Mouse (Mus musculus) forebrain, postnatal 0 days (tissue): ENCODE measurements around the gene Sel1l. TPM values are rescaled to one million over a fixed set of nuclear protein-coding genes. Genes with fewer than 3 reads are reported as not detected.

Experiments used
- ATAC-seq: fragments of 200-750 bp; cut with Nextera tagmentation; 2 replicates; pipeline ENCODE4 v1.8.0; 2017; ENCODE audit warnings: mild to moderate bottlenecking, moderate library complexity
- DNase-seq: peaks from one replicate; pipeline ENCODE4 v3.0.0-alpha.2; 2015
- H3K27ac ChIP-seq: fragments of 300-500 bp; sonication (generic); 2 replicates; pipeline ENCODE4 v1.5.1; 2014; ENCODE audit warnings: low read depth, mild to moderate bottlenecking, antibody characterized with exemption, low read length, moderate library complexity, mixed read lengths
- H3K27me3 ChIP-seq: fragments of 300-500 bp; sonication (generic); 2 replicates; pipeline ENCODE4 v1.6.1; 2014; ENCODE audit warnings: mild to moderate bottlenecking, low read length, mixed read lengths; ENCODE audit not compliant: insufficient read depth
- H3K36me3 ChIP-seq: fragments of 300-500 bp; sonication (generic); 2 replicates; pipeline ENCODE4 v1.6.1; 2014; ENCODE audit warnings: mild to moderate bottlenecking, moderate library complexity; ENCODE audit not compliant: insufficient read depth
- H3K4me1 ChIP-seq: fragments of 300-500 bp; sonication (generic); 2 replicates; pipeline ENCODE4 v1.6.1; 2014; ENCODE audit warnings: antibody characterized with exemption; ENCODE audit not compliant: insufficient read depth
- H3K4me2 ChIP-seq: fragments of 300-500 bp; sonication (generic); 2 replicates; pipeline ENCODE4 v1.6.1; 2014; ENCODE audit warnings: low read depth, mild to moderate bottlenecking, moderate library complexity
- H3K4me3 ChIP-seq: fragments of 300-500 bp; sonication (generic); 2 replicates; pipeline ENCODE4 v1.5.1; 2014; ENCODE audit warnings: low read depth, low read length, mixed read lengths
- H3K9ac ChIP-seq: fragments of 300-500 bp; sonication (generic); 2 replicates; pipeline ENCODE4 v1.6.1; 2014; ENCODE audit warnings: mild to moderate bottlenecking
- H3K9me3 ChIP-seq: fragments of 300-500 bp; sonication (generic); 2 replicates; pipeline ENCODE4 v1.6.1; 2016; ENCODE audit warnings: low read length
- CTCF ChIP-seq: sonication (generic); IDR thresholded peaks from 2 replicates; pipeline ENCODE4 v1.5.1; 2016; ENCODE audit warnings: antibody characterized with exemption, control low read depth, low read depth
- WGBS: fragments of 180-500 bp; shearing (Covaris S2); extraction: QIAGEN DNeasy Blood & Tissue Kit; methylation state at CpG from one replicate; pipeline ENCODE4 v1.1.7; 2014; 5-methylcytosine and 5-hydroxymethylcytosine counted together
- polyA plus RNA-seq: library from polyadenylated mRNA; unstranded; fragments of >200 nt; fragmentation: Nextera tagmentation; extraction: Ambion mirVana; gene quantifications from 2 replicates; pipeline ENCODE4 v1.2.1, GENCODE M21; 2015
- total RNA-seq: library from RNA; depleted of rRNA; stranded (reverse); fragments of >200 nt; gene quantifications from 2 replicates; pipeline ENCODE4 v1.2.3, GENCODE M21; 2014

The Sel1l gene
- total and polyA plus RNA-seq, 2 experiments from 2014 or later = 73.4 to 95.9 TPM

DNA sequence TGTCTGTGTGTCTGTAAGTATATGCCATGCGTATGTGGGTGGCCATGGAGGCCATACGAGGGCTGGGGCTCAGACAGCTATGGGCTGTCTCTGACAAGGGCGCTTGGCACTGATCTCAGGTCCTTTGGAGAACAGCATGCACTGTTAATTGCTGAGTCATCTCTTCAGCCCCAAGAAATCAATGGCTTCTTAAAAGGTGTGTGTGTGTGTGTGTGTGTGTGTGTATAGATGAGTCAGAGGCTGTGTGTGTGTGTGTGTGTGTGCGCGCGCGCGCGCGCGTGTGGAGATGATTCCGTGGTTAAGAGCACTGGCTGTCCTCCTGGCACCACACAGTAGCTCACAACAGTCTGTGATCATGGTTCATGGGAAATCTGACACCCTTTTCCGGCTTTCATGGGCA lies 5.1 kb downstream of the Sel1l start:
- H3K27me3 ChIP-seq = no peaks in the 10 kb centered on the region
- no peak for ATAC-seq
- H3K4me2 ChIP-seq = no peak overlapping the region
- H3K36me3 ChIP-seq = peaks cover 28% of the 10 kb centered on the region
- TF ChIP-seq CTCF = no peak
- DNase-seq = no peak
- H3K4me3 ChIP-seq = no peak overlapping the region
- no peaks in the 10 kb centered on the region for H3K9me3 ChIP-seq
- 93% methylated on average over 13 of the region's 13 CpGs for WGBS
- H3K9ac ChIP-seq = no peak overlapping the region
- H3K27ac ChIP-seq = no peak overlapping the region
- H3K4me1 ChIP-seq = peaks cover 10% of the 10 kb centered on the region; the same call in 1 of the 2 replicates

- Histone ChIP-seq H3K4me1 (no peaks in the 10 kb centered on the region), H3K27ac (no peak overlapping the region), H3K9ac (no peak overlapping the region), H3K4me3 (no peak overlapping the region), H3K9me3 (no peaks in the 10 kb centered on the region), H3K36me3 (peaks cover 50% of the 10 kb centered on the region), H3K27me3 (no peaks in the 10 kb centered on the region), H3K4me2 (no peak overlapping the region)
- TF ChIP-seq CTCF = no peak
- WGBS = 94% methylated on average over 6 of the region's 6 CpGs
- ATAC-seq (no peak), DNase-seq (no peak)
Measured at GRCm38 (mm10) chr12:91841714-91842113, 7.2 kb downstream of the Sel1l start.

- Histone ChIP-seq H3K27ac (no peak overlapping the region), H3K27me3 (no peaks in the 10 kb centered on the region), H3K36me3 (peaks cover 71% of the 10 kb centered on the region), H3K4me3 (no peak overlapping the region), H3K9me3 (no peaks in the 10 kb centered on the region), H3K4me1 (no peaks in the 10 kb centered on the region), H3K9ac (no peak overlapping the region), H3K4me2 (no peak overlapping the region)
- no peak for TF ChIP-seq CTCF
- no peak for ATAC-seq
- no peak for DNase-seq
- 89% methylated on average over 7 of the region's 7 CpGs for WGBS
Measured at GRCm38 (mm10) chr12:91838261-91838660, 10.7 kb downstream of the Sel1l start.

DNA sequence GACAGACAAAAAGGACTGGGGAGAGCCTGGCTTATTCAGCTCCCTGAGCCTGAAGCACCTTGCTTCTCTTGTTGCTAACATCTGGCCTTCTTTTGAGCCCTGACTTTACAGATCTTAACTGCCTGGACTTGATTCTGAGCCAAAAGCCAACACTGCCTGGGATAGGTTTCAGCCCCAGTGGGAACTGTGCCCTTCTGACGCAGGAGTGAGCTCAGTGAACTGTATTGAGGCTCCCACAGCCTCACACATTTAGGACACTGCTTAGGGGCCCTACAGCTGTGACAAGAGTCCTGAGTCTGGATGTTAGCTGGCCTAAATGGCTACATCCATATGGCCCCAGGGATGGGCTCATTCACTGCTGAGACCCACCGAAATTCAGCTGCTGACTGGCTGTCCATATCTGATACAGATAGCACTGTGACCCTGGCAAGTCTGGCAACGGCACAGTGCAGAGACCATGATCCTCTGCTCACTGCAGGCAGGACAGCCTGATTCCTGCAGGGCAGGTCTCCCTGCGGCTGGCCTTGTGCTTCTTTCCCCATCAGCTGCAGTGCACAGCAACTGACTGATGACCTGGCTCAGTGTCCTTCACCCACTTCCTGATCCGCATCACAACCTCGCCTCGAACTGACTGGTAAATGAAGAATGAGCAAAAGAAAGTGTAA lies 11.4 kb downstream of the Sel1l start:
- WGBS = 92% methylated on average over 7 of the region's 7 CpGs
- H3K36me3 ChIP-seq = peaks cover 78% of the 10 kb centered on the region
- H3K9ac ChIP-seq = no peak overlapping the region
- no peak overlapping the region for H3K27ac ChIP-seq
- H3K9me3 ChIP-seq = no peaks in the 10 kb centered on the region
- no peaks in the 10 kb centered on the region for H3K27me3 ChIP-seq
- no peak for TF ChIP-seq CTCF
- DNase-seq (no peak), ATAC-seq (no peak)
- H3K4me2 ChIP-seq = no peak overlapping the region
- H3K4me1 ChIP-seq = no peaks in the 10 kb centered on the region
- no peak overlapping the region for H3K4me3 ChIP-seq

- 81% methylated on average over 5 of the region's 5 CpGs for WGBS
- Histone ChIP-seq H3K4me3 (no peak overlapping the region), H3K27me3 (no peaks in the 10 kb centered on the region), H3K9me3 (no peaks in the 10 kb centered on the region), H3K4me2 (no peak overlapping the region), H3K27ac (no peak overlapping the region), H3K9ac (no peak overlapping the region), H3K4me1 (no peaks in the 10 kb centered on the region), H3K36me3 (peaks cover 67% of the 10 kb centered on the region)
- ATAC-seq = no peak
- no peak for DNase-seq
- no peak for TF ChIP-seq CTCF
Measured at GRCm38 (mm10) chr12:91833939-91834333, 15.0 kb downstream of the Sel1l start.

DNA sequence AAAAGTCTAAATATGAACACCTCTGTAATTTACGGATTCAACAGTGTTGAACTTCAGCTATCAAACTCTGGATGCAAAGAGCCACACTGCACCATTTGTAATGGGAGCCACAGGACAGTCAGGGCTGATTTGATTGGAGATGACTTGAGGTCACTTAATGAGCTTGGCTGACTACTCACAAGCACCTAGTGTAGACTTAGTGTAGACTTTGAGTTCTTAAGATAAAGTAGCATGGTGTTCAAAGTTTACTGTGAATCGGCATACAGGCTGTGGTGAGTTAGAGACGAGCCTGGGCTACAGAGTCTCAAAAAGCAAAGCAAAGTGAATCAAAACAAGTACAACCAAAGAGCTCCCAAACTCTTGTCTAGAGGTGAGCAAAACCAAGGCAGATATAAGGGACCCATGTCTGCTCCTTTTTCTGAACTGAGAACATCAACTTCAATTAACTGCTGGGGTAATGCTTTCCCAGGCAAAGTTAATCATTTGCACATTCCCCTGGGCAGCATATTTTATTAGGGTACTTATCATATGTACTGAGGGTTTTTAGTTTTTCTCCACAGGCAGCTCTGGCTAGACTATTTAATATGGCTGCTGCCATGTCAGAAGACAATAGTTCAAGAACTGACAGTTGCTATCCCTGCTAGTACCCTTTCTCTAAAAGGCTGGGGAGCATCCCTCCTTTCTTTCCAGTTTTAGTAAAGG lies 15.6 kb downstream of the Sel1l start:
- H3K9me3 ChIP-seq = no peaks in the 10 kb centered on the region
- ATAC-seq = no peak
- H3K9ac ChIP-seq = no peak overlapping the region
- H3K27me3 ChIP-seq = no peaks in the 10 kb centered on the region
- H3K4me2 ChIP-seq = no peak overlapping the region
- no peak overlapping the region for H3K27ac ChIP-seq
- no peak for DNase-seq
- WGBS = 94% methylated on average over 3 of the region's 3 CpGs
- H3K4me3 ChIP-seq = no peak overlapping the region
- no peaks in the 10 kb centered on the region for H3K4me1 ChIP-seq
- no peak for TF ChIP-seq CTCF
- H3K36me3 ChIP-seq = peaks cover 64% of the 10 kb centered on the region

DNA sequence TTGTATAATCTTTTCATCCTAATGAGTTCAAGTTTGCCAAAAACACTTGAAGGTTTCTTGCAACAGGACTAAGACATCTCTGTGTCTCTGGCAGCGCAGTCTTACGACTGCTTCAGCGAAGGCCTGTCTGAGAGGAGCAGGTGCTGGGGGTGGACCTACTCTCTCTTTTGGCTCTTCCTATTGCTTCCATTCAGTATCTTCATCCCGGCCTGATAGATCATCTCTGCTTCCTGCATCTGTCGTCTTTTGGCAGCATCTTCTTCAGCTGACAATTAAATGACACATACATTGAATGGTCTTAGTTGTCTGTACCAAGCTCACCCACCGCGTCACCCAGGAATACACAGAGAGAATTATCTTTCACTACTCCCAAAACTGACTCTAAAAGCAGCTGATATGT lies 17.5 kb downstream of the Sel1l start:
- Histone ChIP-seq H3K9me3 (no peaks in the 10 kb centered on the region), H3K27me3 (no peaks in the 10 kb centered on the region), H3K4me1 (no peaks in the 10 kb centered on the region), H3K4me2 (no peak overlapping the region), H3K4me3 (no peak overlapping the region), H3K9ac (no peak overlapping the region), H3K27ac (no peak overlapping the region), H3K36me3 (peaks cover 59% of the 10 kb centered on the region)
- ATAC-seq = peak; percentile 50
- 77% methylated on average over 7 of the region's 7 CpGs for WGBS
- no peak for TF ChIP-seq CTCF
- no peak for DNase-seq
